Mouse (Mus musculus): Measurements from ENCODE around the gene Frg2f1. TPM values are rescaled to one million over a fixed set of nuclear protein-coding genes. Genes with fewer than 3 reads are reported as not detected.

Gene Frg2f1
- total RNA-seq, 4 experiments from 2014 or later: 16.3 to 18.6 (median 17.1) TPM

GRCm38 (mm10) chr4:119492933-119493327, 46.4 kb downstream of the Frg2f1 start:
- no peak for DNase-seq (ENCODE audit: low spot score in 2 of 2)

DNA sequence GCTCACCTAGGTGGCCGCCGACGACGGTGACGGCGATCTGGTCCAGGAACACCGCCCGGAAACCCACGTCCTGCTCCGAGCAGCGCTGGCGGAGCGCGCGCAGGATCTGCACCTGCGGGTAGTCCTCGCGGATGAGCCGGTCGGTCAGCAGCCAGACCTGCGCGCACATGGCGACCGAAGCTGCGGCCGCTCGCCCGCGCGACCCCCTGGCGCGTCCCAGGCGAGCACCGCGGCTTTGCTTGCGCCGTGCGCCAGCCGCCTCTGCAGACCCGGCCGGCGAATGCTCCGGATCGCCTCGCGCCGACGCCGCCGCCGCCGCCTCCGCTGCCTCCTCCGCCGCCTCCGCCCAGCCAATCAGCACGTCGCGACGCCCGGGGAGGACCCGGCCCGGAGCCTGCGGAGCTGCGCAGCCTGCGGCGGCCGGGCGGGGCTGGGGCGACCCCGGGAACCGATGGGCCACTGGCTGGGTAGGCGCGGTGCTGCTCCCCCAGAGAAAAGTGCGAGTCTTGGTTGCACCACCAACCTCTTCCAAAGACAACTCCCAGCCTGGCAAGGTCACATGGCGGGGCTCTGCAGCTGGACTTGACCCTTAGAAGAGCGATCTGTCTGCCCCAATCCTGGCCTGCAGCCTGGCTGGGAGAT, 46.9 kb downstream of the Frg2f1 start, which contains the start of gene Rimkla:
Rimkla (minus strand) TSS at position 338 of the 642 bp plus-strand sequence.
- peak; percentile 35 to 54 for DNase-seq (ENCODE audit: low spot score in 2 of 2)

DNA sequence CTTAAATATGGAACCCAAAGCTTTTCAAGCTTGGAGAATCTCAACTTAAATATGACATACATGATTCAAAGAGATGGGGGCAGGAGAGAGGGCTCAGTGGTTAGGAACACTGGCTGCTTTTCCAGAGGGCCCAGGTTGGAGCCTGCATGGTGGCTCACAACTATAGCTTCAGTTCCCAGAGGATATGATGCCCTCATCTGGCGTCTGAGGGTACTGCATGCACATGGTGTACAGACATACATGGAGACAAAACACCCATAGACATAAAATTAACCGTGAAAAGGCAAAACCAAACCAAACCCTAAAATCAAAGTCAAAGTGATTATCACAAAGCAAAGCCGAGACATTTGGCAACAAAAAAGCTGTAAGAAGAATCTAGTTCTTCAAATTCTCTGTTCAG, 48.5 kb downstream of the Frg2f1 start:
- DNase-seq (ENCODE audit: low spot score in 2 of 2): peak in 1 of 2 experiments; percentile 23

DNA sequence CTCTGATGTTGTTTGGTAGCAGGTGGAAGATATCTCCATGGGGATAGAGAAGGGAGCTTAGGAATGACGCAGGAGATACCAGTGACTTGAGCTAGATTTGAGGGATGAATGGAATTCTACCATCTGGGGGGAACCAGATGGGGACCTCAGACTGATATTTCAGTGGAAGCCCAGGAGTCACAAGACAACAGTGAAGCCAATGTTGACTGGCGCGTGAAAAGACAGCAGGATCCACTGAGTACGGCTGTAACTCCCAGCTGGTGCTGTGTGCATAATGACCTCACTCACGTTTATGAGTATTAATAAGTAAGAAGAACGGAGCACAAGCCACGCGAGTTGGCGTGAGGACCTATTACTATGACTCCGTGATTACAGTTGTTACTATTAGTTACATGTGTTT, 49.7 kb downstream of the Frg2f1 start:
- DNase-seq (ENCODE audit: low spot score in 2 of 2): no peak

DNA sequence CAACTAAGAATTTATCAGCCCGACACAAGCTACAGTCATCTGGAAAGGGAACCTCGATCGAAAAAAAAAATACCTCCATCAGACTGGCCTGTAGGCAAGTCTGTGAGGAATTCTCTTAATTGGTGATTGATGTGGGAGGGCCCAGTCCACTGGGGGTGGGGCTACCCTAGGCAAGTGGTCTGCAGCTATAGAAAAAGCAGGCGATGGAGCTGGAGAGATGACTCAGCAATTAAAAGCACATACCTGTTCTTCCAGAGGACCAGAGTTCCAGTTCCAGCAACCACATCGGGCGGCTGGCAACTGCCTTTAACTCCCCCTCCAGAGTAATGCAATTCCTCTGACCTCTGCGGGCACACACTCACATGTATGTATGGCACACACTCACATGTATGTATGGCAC, 54.4 kb downstream of the Frg2f1 start:
- DNase-seq (ENCODE audit: low spot score in 2 of 2): no peak

GRCm38 (mm10) chr4:119483051-119483450, 56.3 kb downstream of the Frg2f1 start:
- no peak for DNase-seq (ENCODE audit: low spot score in 2 of 2)

Other genes with a start within 250 kb of the Frg2f1 start
- gene Ybx1, start 244.9 kb downstream of the Frg2f1 start, total RNA-seq (2022): 100 to 1,000 TPM; 177 to 201 (median 189) TPM
- gene Ppih, start 219.0 kb downstream of the Frg2f1 start, total RNA-seq (2022): 10 to 100 TPM; 15.9 to 18.6 (median 17.5) TPM
- gene Ccdc30, start 124.0 kb downstream of the Frg2f1 start, total RNA-seq (2022): 10 to 100 TPM; 20.9 to 24.6 (median 23.2) TPM
- 1 to 10 TPM; 5.0 to 6.8 (median 6.0) TPM for gene Ppcs, start 117.1 kb downstream of the Frg2f1 start, total RNA-seq (2022)
- 1 to 10 TPM in 1 of 4 experiments, under 1 TPM in 3; 0.46 to 1.2 (median 0.76) TPM for gene Zmynd12, start 116.7 kb downstream of the Frg2f1 start, total RNA-seq (2022)
- gene Rimkla, start 46.9 kb downstream of the Frg2f1 start, total RNA-seq (2022): 10 to 100 TPM; 10.2 to 11.2 (median 11.0) TPM
- 100 to 1,000 TPM in 1 of 4 experiments, 10 to 100 TPM in 3; 65.1 to 100 (median 78.9) TPM for gene Foxj3, start 2.5 kb downstream of the Frg2f1 start, total RNA-seq (2022)
- gene Guca2a, start 98.2 kb upstream of the Frg2f1 start, total RNA-seq (2022): under 1 TPM in 1 of 4 experiments, not detected in 3; 0.68 TPM
- gene Guca2b, start 119.4 kb upstream of the Frg2f1 start, total RNA-seq (2022): not detected
- 10 to 100 TPM; 44.8 to 49.2 (median 47.6) TPM for gene Hivep3, start 194.3 kb upstream of the Frg2f1 start, total RNA-seq (2022)